Mouse (Mus musculus): Measurements from ENCODE around the gene Slc9a1.

DNA sequence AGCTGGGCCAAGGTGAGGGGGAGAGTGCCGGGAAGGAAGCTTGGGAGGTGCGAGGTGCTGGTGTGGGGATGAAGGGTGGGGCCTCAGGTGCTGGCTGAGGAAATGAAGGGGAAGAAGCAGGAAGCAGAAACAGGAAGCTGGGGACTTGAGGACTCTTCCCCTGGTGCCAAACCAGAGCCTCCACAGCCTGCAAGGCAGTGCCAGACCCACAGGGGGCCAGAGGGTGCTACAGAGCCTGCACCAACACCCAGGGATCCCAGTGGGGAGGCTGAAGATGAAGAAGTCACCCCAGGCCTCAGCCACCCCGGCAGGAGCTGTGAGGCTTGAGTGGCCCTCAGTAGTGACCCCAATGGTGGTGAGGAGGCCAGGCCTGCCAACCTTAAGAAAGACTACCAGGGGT, 88.5 kb downstream of the Slc9a1 start:
- TF ChIP-seq CTCF (IDR thresholded peaks at IDR 0.05; ENCODE audit: control insufficient read depth, insufficient read depth, insufficient replicate concordance, low read depth, low read length) (no peak), POLR2A (IDR thresholded peaks at IDR 0.05; ENCODE audit: control insufficient read depth, low read depth, low read length) (no peak)

Measured in testis, adult 2 months (tissue).